Mouse (Mus musculus): ENCODE results near the gene Slc12a3.

Gene Slc12a3

GRCm38 (mm10) chr8:94375551-94375991 is 46.6 kb downstream of the Slc12a3 start:
- DNase-seq (ENCODE audit: low spot score in 2 of 2) = no peak

- DNase-seq (ENCODE audit: low spot score in 2 of 2) = no peak
Measured at GRCm38 (mm10) chr8:94376176-94376575, 47.2 kb downstream of the Slc12a3 start.

- no peak for DNase-seq (ENCODE audit: low spot score in 2 of 2)
Measured at GRCm38 (mm10) chr8:94376580-94376979, 47.6 kb downstream of the Slc12a3 start.

- no peak for DNase-seq (ENCODE audit: low spot score in 2 of 2)
Measured at GRCm38 (mm10) chr8:94377031-94377430, 48.0 kb downstream of the Slc12a3 start.

GRCm38 (mm10) chr8:94377714-94378205 is 48.8 kb downstream of the Slc12a3 start:
- DNase-seq (ENCODE audit: low spot score in 2 of 2) = peak in 1 of 2 experiments; percentile 53

GRCm38 (mm10) chr8:94378763-94379415 is 49.9 kb downstream of the Slc12a3 start:
- no peak for DNase-seq (ENCODE audit: low spot score in 2 of 2)

- no peak for DNase-seq (ENCODE audit: low spot score in 2 of 2)
Measured at GRCm38 (mm10) chr8:94379686-94380085, 50.7 kb downstream of the Slc12a3 start.

- no peak for DNase-seq (ENCODE audit: low spot score in 2 of 2)
Measured at GRCm38 (mm10) chr8:94384166-94384565, 55.2 kb downstream of the Slc12a3 start.

GRCm38 (mm10) chr8:94385506-94386213 is 56.7 kb downstream of the Slc12a3 start:
- DNase-seq (ENCODE audit: low spot score in 2 of 2) = no peak

GRCm38 (mm10) chr8:94386214-94387026 is 57.4 kb downstream of the Slc12a3 start, which contains the start of gene Herpud1:
TSS of gene Herpud1 (plus strand) at chr8:94386438.
- peak; percentile 97 to 98 for DNase-seq (ENCODE audit: low spot score in 2 of 2)

GRCm38 (mm10) chr8:94387027-94387684 is 58.2 kb downstream of the Slc12a3 start:
- DNase-seq (ENCODE audit: low spot score in 2 of 2) = peak; percentile 74 to 78

- DNase-seq (ENCODE audit: low spot score in 2 of 2) = no peak
Measured at GRCm38 (mm10) chr8:94387785-94388184, 58.8 kb downstream of the Slc12a3 start.

- DNase-seq (ENCODE audit: low spot score in 2 of 2) = no peak
Measured at GRCm38 (mm10) chr8:94389531-94389930, 60.5 kb downstream of the Slc12a3 start.

- no peak for DNase-seq (ENCODE audit: low spot score in 2 of 2)
Measured at GRCm38 (mm10) chr8:94390429-94390828, 61.4 kb downstream of the Slc12a3 start.

- DNase-seq (ENCODE audit: low spot score in 2 of 2) = no peak
Measured at GRCm38 (mm10) chr8:94390910-94391309, 61.9 kb downstream of the Slc12a3 start.

GRCm38 (mm10) chr8:94392147-94392546 is 63.1 kb downstream of the Slc12a3 start:
- DNase-seq (ENCODE audit: low spot score in 2 of 2) = peak in 1 of 2 experiments; percentile 70

GRCm38 (mm10) chr8:94392648-94393047 is 63.6 kb downstream of the Slc12a3 start:
- no peak for DNase-seq (ENCODE audit: low spot score in 2 of 2)

GRCm38 (mm10) chr8:94395851-94396540 is 67.0 kb downstream of the Slc12a3 start:
- DNase-seq (ENCODE audit: low spot score in 2 of 2) = no peak

- no peak for DNase-seq (ENCODE audit: low spot score in 2 of 2)
Measured at GRCm38 (mm10) chr8:94396964-94397657, 68.1 kb downstream of the Slc12a3 start.

GRCm38 (mm10) chr8:94398587-94398986 is 69.6 kb downstream of the Slc12a3 start:
- no peak for DNase-seq (ENCODE audit: low spot score in 2 of 2)
